Mouse (Mus musculus): ENCODE results near the gene Rps6ka1.

DNA sequence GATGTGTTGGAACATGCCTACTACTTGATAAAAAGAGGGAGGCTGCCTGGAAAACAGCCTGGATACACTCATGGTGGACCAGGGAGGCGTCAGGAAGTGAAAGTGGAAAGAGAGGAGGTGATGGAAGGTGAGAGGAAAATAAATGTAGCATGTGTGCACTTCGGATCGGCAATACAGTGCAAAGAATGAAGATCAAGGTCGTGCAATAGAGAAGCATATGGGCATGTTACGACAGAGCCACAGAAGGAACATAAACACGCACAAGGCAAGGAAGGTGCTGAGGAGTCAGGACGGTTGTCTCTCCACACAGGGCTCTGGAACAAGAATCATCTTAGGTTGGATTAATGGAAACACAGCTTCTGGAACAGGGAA is 71.1 kb downstream of the Rps6ka1 start:
- TF ChIP-seq POLR2A (IDR thresholded peaks at IDR 0.05; ENCODE audit: low read depth, low read length) (0 out of 2 replicates have a peak, but pooled peaks have one; percentile 9), CTCF (IDR thresholded peaks at IDR 0.05; ENCODE audit: borderline replicate concordance, insufficient read depth, low read length) (no peak)
